Mouse (Mus musculus) hindbrain, embryonic 14.5 days (tissue): Measurements from ENCODE around the gene Itgb7. TPM values are rescaled to one million over a fixed set of nuclear protein-coding genes. Genes with fewer than 3 reads are reported as not detected.

Experiments
- ATAC-seq: fragments of 200-750 bp; cut with Nextera tagmentation; 2 replicates; pipeline ENCODE4 v1.8.0; 2017; ENCODE audit warnings: moderate number of reproducible peaks, mild to moderate bottlenecking, moderate TSS enrichment, moderate library complexity; ENCODE audit not compliant: low FRiP score
- DNase-seq: peaks from one replicate; pipeline ENCODE4 v3.0.0-alpha.2; 2015; ENCODE audit warnings: low spot score
- H3K27ac ChIP-seq: fragments of 300-500 bp; sonication (generic); 2 replicates; pipeline ENCODE4 v1.5.1; 2014; ENCODE audit warnings: mild to moderate bottlenecking, moderate library complexity
- H3K27me3 ChIP-seq: fragments of 300-500 bp; sonication (generic); 2 replicates; pipeline ENCODE4 v1.6.1; 2014; ENCODE audit warnings: mild to moderate bottlenecking, low read length, mixed read lengths; ENCODE audit not compliant: control insufficient read depth, insufficient read depth
- H3K36me3 ChIP-seq: fragments of 300-500 bp; sonication (generic); replicated peaks from 2 replicates; pipeline ENCODE4 v1.6.1; 2014; ENCODE audit not compliant: control insufficient read depth, insufficient read depth
- H3K4me1 ChIP-seq: fragments of 300-500 bp; sonication (generic); replicated peaks from 2 replicates; pipeline ENCODE4 v1.6.1; 2014; ENCODE audit warnings: antibody characterized with exemption, low read length, mixed read lengths; ENCODE audit not compliant: control insufficient read depth, insufficient read depth
- H3K4me2 ChIP-seq: fragments of 300-500 bp; sonication (generic); replicated peaks from 2 replicates; pipeline ENCODE4 v1.6.1; 2014; ENCODE audit warnings: mild to moderate bottlenecking, moderate library complexity
- H3K4me3 ChIP-seq: fragments of 300-500 bp; sonication (generic); replicated peaks from 2 replicates; pipeline ENCODE4 v1.5.1; 2014; ENCODE audit warnings: mild to moderate bottlenecking, low read length
- H3K9ac ChIP-seq: fragments of 300-500 bp; sonication (generic); 2 replicates; pipeline ENCODE4 v1.6.1; 2014
- H3K9me3 ChIP-seq: fragments of 300-500 bp; sonication (generic); 2 replicates; pipeline ENCODE4 v1.6.1; 2016; ENCODE audit warnings: low read length; ENCODE audit not compliant: control insufficient read depth
- WGBS: fragments of 180-500 bp; shearing (Covaris S2); extraction: QIAGEN DNeasy Blood & Tissue Kit; methylation state at CpG from one replicate; pipeline ENCODE4 v1.1.7; 2014; 5-methylcytosine and 5-hydroxymethylcytosine counted together
- polyA plus RNA-seq: library from polyadenylated mRNA; unstranded; fragments of >200 nt; fragmentation: Nextera tagmentation; extraction: Ambion mirVana; gene quantifications from 2 replicates; pipeline ENCODE4 v1.2.1, GENCODE M21; 2014

Gene Itgb7
- polyA plus RNA-seq, 1 experiment from 2014 or later, result 1.1 TPM

- Histone ChIP-seq H3K9ac (no peak overlapping the region), H3K27ac (no peak overlapping the region), H3K4me1 (no peaks in the 10 kb centered on the region), H3K27me3 (no peaks in the 10 kb centered on the region), H3K4me2 (no peak overlapping the region), H3K4me3 (no peak overlapping the region), H3K9me3 (no peaks in the 10 kb centered on the region), H3K36me3 (no peaks in the 10 kb centered on the region)
- 73% methylated on average over 5 of the region's 5 CpGs for WGBS
- ATAC-seq (no peak), DNase-seq (no peak)
These were observed 38.8 kb downstream of the Itgb7 start for GRCm38 (mm10) chr15:102192820-102193386.

DNA sequence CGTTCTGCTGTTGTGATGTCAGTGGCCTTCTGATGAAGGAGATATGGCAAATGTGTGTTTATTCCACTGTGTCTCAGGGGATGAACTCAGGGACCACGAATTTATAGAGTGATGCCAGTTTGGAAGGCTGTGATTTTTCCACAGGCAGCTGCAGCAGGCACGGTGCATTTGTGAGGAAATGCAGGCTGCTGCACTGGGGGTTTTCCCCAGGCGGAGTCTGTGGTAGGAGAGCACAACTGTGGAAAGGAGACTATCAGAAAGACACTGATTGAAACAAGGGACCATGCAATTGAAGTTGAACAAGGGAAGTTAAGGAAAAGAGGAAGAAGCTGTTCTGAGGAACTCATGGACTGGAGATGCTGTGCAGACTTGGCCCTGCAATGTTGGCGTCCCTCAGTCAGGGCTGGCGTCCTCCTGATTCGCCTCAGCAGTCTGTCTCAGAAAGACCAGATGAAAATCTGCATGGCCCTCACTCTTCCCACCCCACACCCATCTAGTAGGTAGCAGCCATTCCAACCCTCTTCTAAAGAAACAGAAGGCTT is 39.4 kb downstream of the Itgb7 start:
- H3K4me1 ChIP-seq, result no peaks in the 10 kb centered on the region
- no peaks in the 10 kb centered on the region for H3K9me3 ChIP-seq
- ATAC-seq (no peak), DNase-seq (no peak)
- H3K9ac ChIP-seq, result no peak overlapping the region
- H3K4me2 ChIP-seq, result no peak overlapping the region
- H3K27me3 ChIP-seq, result no peaks in the 10 kb centered on the region
- WGBS, result 78% methylated on average over 7 of the region's 7 CpGs
- H3K27ac ChIP-seq, result no peak overlapping the region
- H3K36me3 ChIP-seq, result no peaks in the 10 kb centered on the region
- H3K4me3 ChIP-seq, result no peak overlapping the region

DNA sequence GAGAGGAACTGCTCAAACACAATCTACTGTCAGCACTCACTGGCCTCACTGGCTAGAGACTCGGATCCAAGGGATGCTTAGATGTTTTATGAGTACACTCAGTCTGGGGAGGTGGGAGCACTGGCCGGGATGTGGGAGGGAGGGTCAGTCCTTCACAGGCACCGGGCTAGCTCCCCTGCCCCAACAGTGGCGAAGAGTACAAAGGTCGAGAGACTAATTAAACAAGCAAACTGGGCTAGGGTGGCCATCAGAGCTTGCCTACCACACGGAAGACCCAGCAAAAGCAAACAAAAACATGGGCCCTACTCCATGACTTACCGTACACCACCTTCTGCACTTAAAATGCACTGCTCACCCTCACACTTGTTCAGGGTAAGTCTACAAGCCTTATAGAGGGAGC is 40.0 kb downstream of the Itgb7 start:
- Histone ChIP-seq H3K9me3 (no peaks in the 10 kb centered on the region), H3K36me3 (no peaks in the 10 kb centered on the region; the same call in 1 of the 2 replicates), H3K27me3 (no peaks in the 10 kb centered on the region), H3K4me2 (no peak overlapping the region), H3K27ac (no peak overlapping the region), H3K9ac (no peak overlapping the region), H3K4me1 (no peaks in the 10 kb centered on the region), H3K4me3 (no peak overlapping the region)
- ATAC-seq (no peak), DNase-seq (no peak)
- WGBS, result 75% methylated on average over 7 of the region's 7 CpGs

GRCm38 (mm10) chr15:102188883-102189282 is 42.9 kb downstream of the Itgb7 start:
- no peak for ATAC-seq

DNA sequence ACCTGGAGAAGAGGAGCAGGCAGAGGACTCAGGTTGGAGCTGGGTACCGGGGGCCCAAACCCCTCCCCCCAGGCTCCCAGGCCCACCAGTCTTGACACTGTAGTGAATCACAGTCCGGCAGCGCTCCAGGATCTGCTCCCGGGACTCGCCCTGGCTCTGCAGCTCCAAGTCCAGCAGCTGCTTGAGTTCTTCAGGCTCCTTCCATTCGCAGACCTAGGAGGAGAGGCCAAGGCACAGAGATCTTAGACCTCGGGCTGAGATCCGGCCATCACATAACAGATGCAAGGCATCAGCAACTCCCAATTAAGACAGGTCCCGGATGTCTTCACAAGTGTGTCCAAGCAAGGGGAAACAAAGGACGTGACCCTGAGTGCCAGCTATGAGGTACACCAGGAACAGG is 43.6 kb downstream of the Itgb7 start:
- ATAC-seq (no peak), DNase-seq (no peak)
- no peak overlapping the region for H3K27ac ChIP-seq
- H3K4me1 ChIP-seq, result no peaks in the 10 kb centered on the region
- H3K9me3 ChIP-seq, result no peaks in the 10 kb centered on the region
- peaks cover 7% of the 10 kb centered on the region; the same call in 1 of the 2 replicates for H3K36me3 ChIP-seq
- no peaks in the 10 kb centered on the region for H3K27me3 ChIP-seq
- H3K4me3 ChIP-seq, result no peak overlapping the region
- no peak overlapping the region for H3K4me2 ChIP-seq
- H3K9ac ChIP-seq, result no peak overlapping the region
- WGBS, result 94% methylated on average over 10 of the region's 10 CpGs

More at GRCm38 (mm10) chr15:102188883-102189282, 42.9 kb downstream of the Itgb7 start:
- no peaks in the 10 kb centered on the region for H3K9me3 ChIP-seq
- H3K4me1 ChIP-seq, result no peaks in the 10 kb centered on the region
- no peak overlapping the region for H3K9ac ChIP-seq
- H3K4me2 ChIP-seq, result no peak overlapping the region
- H3K36me3 ChIP-seq, result peaks cover 7% of the 10 kb centered on the region; the same call in 1 of the 2 replicates
- DNase-seq, result no peak
- no peaks in the 10 kb centered on the region for H3K27me3 ChIP-seq
- no peak overlapping the region for H3K27ac ChIP-seq
- WGBS, result 65% methylated on average over 6 of the region's 6 CpGs
- H3K4me3 ChIP-seq, result no peak overlapping the region

- DNase-seq, result no peak
- 83% methylated on average over 11 of the region's 11 CpGs for WGBS
These were observed 45.5 kb downstream of the Itgb7 start for GRCm38 (mm10) chr15:102186239-102186638.

DNA sequence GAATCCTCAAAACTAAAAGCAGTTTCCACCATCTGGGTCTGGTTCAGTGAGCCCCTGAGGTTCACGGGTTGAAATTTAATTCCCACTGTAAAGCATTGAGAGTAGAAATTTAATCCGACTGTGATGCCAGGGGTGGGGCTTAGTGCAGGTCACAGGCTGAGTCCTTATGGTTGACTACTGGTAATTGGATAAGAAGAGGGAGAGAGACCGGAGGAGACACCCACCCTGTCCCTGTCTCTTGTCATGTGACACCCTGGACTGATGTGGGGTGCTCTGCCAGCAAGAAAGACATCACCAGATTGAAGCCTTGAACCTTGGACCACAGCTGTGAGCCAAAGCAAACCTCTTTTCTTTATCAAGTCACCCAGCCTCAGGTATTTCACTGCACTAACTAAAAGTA is 48.7 kb downstream of the Itgb7 start:
- H3K4me2 ChIP-seq, result no peak overlapping the region
- H3K4me3 ChIP-seq, result no peak overlapping the region
- no peak overlapping the region for H3K9ac ChIP-seq
- peaks cover 7% of the 10 kb centered on the region; the same call in 1 of the 2 replicates for H3K36me3 ChIP-seq
- no peak for ATAC-seq
- H3K27me3 ChIP-seq, result no peaks in the 10 kb centered on the region
- DNase-seq, result no peak
- H3K9me3 ChIP-seq, result no peaks in the 10 kb centered on the region
- WGBS, result 91% methylated on average over 3 of the region's 3 CpGs
- no peaks in the 10 kb centered on the region for H3K4me1 ChIP-seq
- no peak overlapping the region for H3K27ac ChIP-seq

More at GRCm38 (mm10) chr15:102186239-102186638, 45.5 kb downstream of the Itgb7 start:
- Histone ChIP-seq H3K4me3 (no peak overlapping the region), H3K4me2 (no peak overlapping the region), H3K27ac (no peak overlapping the region), H3K36me3 (peaks cover 7% of the 10 kb centered on the region; the same call in 1 of the 2 replicates), H3K9me3 (no peaks in the 10 kb centered on the region), H3K27me3 (no peaks in the 10 kb centered on the region), H3K4me1 (no peaks in the 10 kb centered on the region), H3K9ac (no peak overlapping the region)
- ATAC-seq, result no peak

- DNase-seq, result no peak
- Histone ChIP-seq H3K4me2 (no peak overlapping the region), H3K9ac (no peak overlapping the region), H3K4me1 (no peaks in the 10 kb centered on the region), H3K27ac (no peak overlapping the region), H3K9me3 (no peaks in the 10 kb centered on the region), H3K4me3 (no peak overlapping the region), H3K36me3 (peaks cover 6% of the 10 kb centered on the region; the same call in 1 of the 2 replicates), H3K27me3 (no peaks in the 10 kb centered on the region)
- ATAC-seq, result no peak
- WGBS, result 87% methylated on average over 14 of the region's 14 CpGs
These were observed 51.8 kb downstream of the Itgb7 start for GRCm38 (mm10) chr15:102179924-102180323.

GRCm38 (mm10) chr15:102179106-102179505 is 52.6 kb downstream of the Itgb7 start:
- DNase-seq, result no peak
- WGBS, result 79% methylated on average over 9 of the region's 9 CpGs
- H3K27me3 ChIP-seq, result no peaks in the 10 kb centered on the region
- H3K9ac ChIP-seq, result no peak overlapping the region
- no peak overlapping the region for H3K27ac ChIP-seq
- peaks cover 6% of the 10 kb centered on the region for H3K9me3 ChIP-seq
- no peak overlapping the region for H3K4me3 ChIP-seq
- H3K4me1 ChIP-seq, result no peaks in the 10 kb centered on the region
- H3K4me2 ChIP-seq, result no peak overlapping the region
- ATAC-seq, result no peak
- H3K36me3 ChIP-seq, result peaks cover 9% of the 10 kb centered on the region; the same call in 1 of the 2 replicates
